Mouse (Mus musculus) kidney, embryonic 16.5 days (tissue): ENCODE results near the gene Rbm28. TPM values are rescaled to one million over a fixed set of nuclear protein-coding genes. Genes with fewer than 3 reads are reported as not detected.
A peak's percentile ranks its signal among the peaks of the same experiment; 100 is the strongest.

ENCODE experiments used
- ATAC-seq: fragments of 200-750 bp; cut with Nextera tagmentation; 2 replicates; pipeline ENCODE4 v1.8.0; 2017; ENCODE audit warnings: moderate TSS enrichment; ENCODE audit not compliant: low FRiP score, low TSS enrichment
- H3K27ac ChIP-seq: fragments of 300-500 bp; sonication (generic); 2 replicates; pipeline ENCODE4 v1.5.1; 2014; ENCODE audit warnings: low read length
- H3K27me3 ChIP-seq: fragments of 300-500 bp; sonication (generic); 2 replicates; pipeline ENCODE4 v1.6.1; 2014; ENCODE audit warnings: low read length, control low read depth, mixed read lengths; ENCODE audit not compliant: insufficient read depth
- H3K36me3 ChIP-seq: fragments of 300-500 bp; sonication (generic); 2 replicates; pipeline ENCODE4 v1.6.1; 2014; ENCODE audit warnings: low read length, control low read depth, mixed read lengths; ENCODE audit not compliant: insufficient read depth
- H3K4me1 ChIP-seq: fragments of 300-500 bp; sonication (generic); 2 replicates; pipeline ENCODE4 v1.6.1; 2014; ENCODE audit warnings: low read length, control low read depth, mixed read lengths; ENCODE audit not compliant: insufficient read depth
- H3K4me2 ChIP-seq: fragments of 300-500 bp; sonication (generic); replicated peaks from 2 replicates; pipeline ENCODE4 v1.6.1; 2014; ENCODE audit warnings: low read depth, low read length
- H3K4me3 ChIP-seq: fragments of 300-500 bp; sonication (generic); 2 replicates; pipeline ENCODE4 v1.5.1; 2014; ENCODE audit warnings: mild to moderate bottlenecking, low read length
- H3K9ac ChIP-seq: fragments of 300-500 bp; sonication (generic); replicated peaks from 2 replicates; pipeline ENCODE4 v1.6.1; 2014; ENCODE audit warnings: low read length
- H3K9me3 ChIP-seq: fragments of 300-500 bp; sonication (generic); 2 replicates; pipeline ENCODE4 v1.6.1; 2016; ENCODE audit warnings: low read length, control low read depth
- WGBS: fragments of 180-500 bp; shearing (Covaris S2); extraction: QIAGEN DNeasy Blood & Tissue Kit; methylation state at CpG from one replicate; pipeline ENCODE4 v1.1.7; 2014; 5-methylcytosine and 5-hydroxymethylcytosine counted together
- polyA plus RNA-seq: library from polyadenylated mRNA; unstranded; fragments of >200 nt; fragmentation: Nextera tagmentation; extraction: Ambion mirVana; gene quantifications from 2 replicates; pipeline ENCODE4 v1.2.1, GENCODE M21; 2015

The Rbm28 gene
- polyA plus RNA-seq, 1 experiment from 2014 or later = 45.9 TPM

- peak overlapping the region; percentile 78 for H3K27ac ChIP-seq
Observed at GRCm38 (mm10) chr6:29147407-29148010, 17.3 kb downstream of the Rbm28 start.

GRCm38 (mm10) chr6:29146641-29147040 lies 18.2 kb downstream of the Rbm28 start:
- H3K9ac ChIP-seq = no peak overlapping the region
- H3K4me2 ChIP-seq = peak overlapping the region; percentile 39; the same call in 1 of the 2 replicates
- H3K27me3 ChIP-seq = no peaks in the 10 kb centered on the region
- no peak overlapping the region for H3K4me3 ChIP-seq
- H3K36me3 ChIP-seq = peaks cover 16% of the 10 kb centered on the region; the same call in 1 of the 2 replicates
- ATAC-seq = peak; percentile 77
- peak overlapping the region; percentile 87 for H3K27ac ChIP-seq
- 18% methylated on average over 7 of the region's 7 CpGs for WGBS
- peaks cover 27% of the 10 kb centered on the region for H3K4me1 ChIP-seq
- H3K9me3 ChIP-seq = no peaks in the 10 kb centered on the region

More at GRCm38 (mm10) chr6:29147407-29148010, 17.3 kb downstream of the Rbm28 start:
- peaks cover 27% of the 10 kb centered on the region for H3K4me1 ChIP-seq
- no peaks in the 10 kb centered on the region for H3K27me3 ChIP-seq
- H3K36me3 ChIP-seq = peaks cover 18% of the 10 kb centered on the region; the same call in 1 of the 2 replicates
- ATAC-seq = peak; percentile 54
- no peak overlapping the region for H3K9ac ChIP-seq
- no peak overlapping the region for H3K4me2 ChIP-seq
- no peak overlapping the region for H3K4me3 ChIP-seq
- no peaks in the 10 kb centered on the region for H3K9me3 ChIP-seq
- WGBS = 30% methylated on average over 5 of the region's 5 CpGs

GRCm38 (mm10) chr6:29145456-29146307 lies 19.1 kb downstream of the Rbm28 start:
- peaks cover 17% of the 10 kb centered on the region for H3K36me3 ChIP-seq
- H3K4me1 ChIP-seq = peaks cover 27% of the 10 kb centered on the region
- H3K27me3 ChIP-seq = no peaks in the 10 kb centered on the region
- ATAC-seq = peak; percentile 53
- 26% methylated on average over 12 of the region's 12 CpGs for WGBS
- H3K4me3 ChIP-seq = peak overlapping the region; percentile 20
- no peaks in the 10 kb centered on the region for H3K9me3 ChIP-seq
- H3K4me2 ChIP-seq = peak overlapping the region; percentile 39
- peak overlapping the region; percentile 87 for H3K27ac ChIP-seq
- H3K9ac ChIP-seq = peak overlapping the region; percentile 52

GRCm38 (mm10) chr6:29144971-29145370 lies 19.8 kb downstream of the Rbm28 start:
- Histone ChIP-seq H3K4me2 (peak overlapping the region; percentile 39), H3K4me3 (peak overlapping the region; percentile 20; the same call in 1 of the 2 replicates), H3K9ac (peak overlapping the region; percentile 52), H3K27ac (peak overlapping the region; percentile 87), H3K9me3 (no peaks in the 10 kb centered on the region), H3K4me1 (peaks cover 27% of the 10 kb centered on the region), H3K27me3 (no peaks in the 10 kb centered on the region), H3K36me3 (peaks cover 17% of the 10 kb centered on the region)
- ATAC-seq = no peak
- WGBS = 55% methylated on average over 3 of the region's 3 CpGs

GRCm38 (mm10) chr6:29143608-29144007 lies 21.2 kb downstream of the Rbm28 start:
- 41% methylated on average over 5 of the region's 5 CpGs for WGBS
- peaks cover 27% of the 10 kb centered on the region for H3K4me1 ChIP-seq
- no peak overlapping the region for H3K4me3 ChIP-seq
- no peak overlapping the region for H3K4me2 ChIP-seq
- H3K9me3 ChIP-seq = no peaks in the 10 kb centered on the region
- H3K27me3 ChIP-seq = no peaks in the 10 kb centered on the region
- peaks cover 16% of the 10 kb centered on the region for H3K36me3 ChIP-seq
- no peak overlapping the region for H3K27ac ChIP-seq
- no peak for ATAC-seq
- H3K9ac ChIP-seq = no peak overlapping the region

GRCm38 (mm10) chr6:29137441-29137840 lies 27.4 kb downstream of the Rbm28 start:
- no peaks in the 10 kb centered on the region for H3K9me3 ChIP-seq
- no peaks in the 10 kb centered on the region for H3K27me3 ChIP-seq
- H3K4me3 ChIP-seq = no peak overlapping the region
- WGBS = 97% methylated on average over 9 of the region's 9 CpGs
- ATAC-seq = no peak
- H3K4me2 ChIP-seq = no peak overlapping the region
- H3K9ac ChIP-seq = no peak overlapping the region
- H3K36me3 ChIP-seq = peaks cover 54% of the 10 kb centered on the region
- H3K4me1 ChIP-seq = no peaks in the 10 kb centered on the region
- H3K27ac ChIP-seq = no peak overlapping the region

GRCm38 (mm10) chr6:29133100-29133499 lies 31.7 kb downstream of the Rbm28 start:
- H3K9me3 ChIP-seq = no peaks in the 10 kb centered on the region
- 94% methylated on average over 9 of the region's 9 CpGs for WGBS
- no peak overlapping the region for H3K9ac ChIP-seq
- H3K4me3 ChIP-seq = no peak overlapping the region
- no peak overlapping the region for H3K4me2 ChIP-seq
- no peaks in the 10 kb centered on the region for H3K27me3 ChIP-seq
- H3K27ac ChIP-seq = no peak overlapping the region
- H3K36me3 ChIP-seq = peaks cover 72% of the 10 kb centered on the region
- H3K4me1 ChIP-seq = no peaks in the 10 kb centered on the region
- ATAC-seq = no peak

GRCm38 (mm10) chr6:29126878-29127426 lies 37.9 kb downstream of the Rbm28 start:
- H3K27me3 ChIP-seq = no peaks in the 10 kb centered on the region
- WGBS = 52% methylated on average over 7 of the region's 7 CpGs
- H3K27ac ChIP-seq = no peak overlapping the region
- peaks cover 55% of the 10 kb centered on the region for H3K36me3 ChIP-seq
- H3K9me3 ChIP-seq = no peaks in the 10 kb centered on the region
- ATAC-seq = no peak
- no peak overlapping the region for H3K9ac ChIP-seq
- no peak overlapping the region for H3K4me3 ChIP-seq
- no peaks in the 10 kb centered on the region for H3K4me1 ChIP-seq
- H3K4me2 ChIP-seq = no peak overlapping the region

- no peak for ATAC-seq
- no peak overlapping the region for H3K27ac ChIP-seq
- H3K9ac ChIP-seq = no peak overlapping the region
- H3K27me3 ChIP-seq = no peaks in the 10 kb centered on the region
- H3K9me3 ChIP-seq = no peaks in the 10 kb centered on the region
- WGBS = 89% methylated on average over 13 of the region's 13 CpGs
- peaks cover 9% of the 10 kb centered on the region for H3K36me3 ChIP-seq
- 0 out of 2 replicates have a peak, but pooled peaks cover 3% of the 10 kb centered on the region for H3K4me1 ChIP-seq
- no peak overlapping the region for H3K4me2 ChIP-seq
- H3K4me3 ChIP-seq = no peak overlapping the region
Observed at GRCm38 (mm10) chr6:29119990-29120389, 44.8 kb downstream of the Rbm28 start.
